Mouse (Mus musculus): ENCODE measurements at regions not wholly inside any gene's neighbourhood (a gene's known extent, or its start where the extent isn't known, plus 50 kb on each side); places are given as distances from the start of the nearest gene placed in this dataset.

- TF ChIP-seq CTCF (IDR thresholded peaks at IDR 0.05; ENCODE audit: control insufficient read depth, insufficient read depth, insufficient read length), result no peak
- no peak for TF ChIP-seq USF1 (IDR thresholded peaks at IDR 0.05; ENCODE audit: low read depth)
- no peak for TF ChIP-seq FOSL1 (IDR thresholded peaks at IDR 0.05; ENCODE audit: insufficient read depth, low read length, poor library complexity, severe bottlenecking)
- TF ChIP-seq MYOD1 (IDR thresholded peaks at IDR 0.05; ENCODE audit: control insufficient read depth, insufficient read length, low read depth), result no peak
- TF ChIP-seq MAX (IDR thresholded peaks at IDR 0.05), result no peak
These were observed 163.7 kb downstream of the Pten start for GRCm38 (mm10) chr19:32921021-32921420.
